Comparison of ENCODE assay signal across 27 mouse cellular contexts in genomic region chr17:46574535-46574934, GRCm38 (mm10). TPM values are rescaled to one million over a fixed set of nuclear protein-coding genes. Genes with fewer than 3 reads are reported as not detected.
"Had no signal": no experiment of that assay in that cellular context is flagged by ENCODE, and none has a peak within 500 bp of the region (broad histone marks: within the 10 kb centered on the region; RNA-seq: fewer than 3 reads in every experiment).

No protein-coding gene starts in this region.

- H3K9ac ChIP-seq: heart, embryonic 13.5 days; heart, embryonic 15.5 days; hindbrain, embryonic 12.5 days; hindbrain, embryonic 14.5 days; intestine, embryonic 15.5 days; limb, embryonic 13.5 days; limb, embryonic 15.5 days; liver, embryonic 12.5 days; liver, embryonic 14.5 days had no signal

- DNase-seq: gastrocnemius, postnatal 14 days; gastrocnemius, postnatal 36 days; heart, adult 11 months; heart, adult 2 months; heart, postnatal 4 days; kidney, adult 18-20 months; kidney, adult 8-10 months; kidney, postnatal 10 days; kidney, postnatal 25 days; kidney, postnatal 4 days; layer of hippocampus, postnatal 36 days; left cerebral cortex, postnatal 4 days had no signal

- H3K27ac ChIP-seq: heart, adult 2 months; heart, embryonic 13.5 days; heart, embryonic 15.5 days; hindbrain, embryonic 10.5 days; hindbrain, embryonic 12.5 days; hindbrain, embryonic 14.5 days; intestine, embryonic 15.5 days; layer of hippocampus, adult 2 months; limb, embryonic 13.5 days; limb, embryonic 15.5 days; liver, embryonic 12.5 days; liver, embryonic 14.5 days had no signal

- ATAC-seq: hindbrain, embryonic 16.5 days; inflammation-experienced regulatory T-cells, adult 6 months; intestine, embryonic 15.5 days; intestine, postnatal 0 days; liver, embryonic 12.5 days had no signal

- H3K9me3 ChIP-seq: heart, embryonic 13.5 days; heart, embryonic 15.5 days; hindbrain, embryonic 10.5 days; hindbrain, embryonic 12.5 days; intestine, embryonic 15.5 days; limb, embryonic 13.5 days; limb, embryonic 15.5 days; liver, embryonic 12.5 days had no signal

- H3K4me2 ChIP-seq: heart, embryonic 11.5 days; heart, embryonic 13.5 days; heart, embryonic 15.5 days; hindbrain, embryonic 12.5 days; hindbrain, embryonic 14.5 days; intestine, embryonic 15.5 days; limb, embryonic 13.5 days; limb, embryonic 15.5 days; liver, embryonic 12.5 days had no signal

- H3K4me3 ChIP-seq: heart, adult 2 months; heart, embryonic 13.5 days; heart, embryonic 15.5 days; hindbrain, embryonic 10.5 days; hindbrain, embryonic 12.5 days; intestine, embryonic 15.5 days; layer of hippocampus, adult 2 months; limb, embryonic 13.5 days; limb, embryonic 15.5 days; liver, embryonic 12.5 days had no signal

- H3K27me3 ChIP-seq: heart, embryonic 13.5 days; heart, embryonic 15.5 days; hindbrain, embryonic 12.5 days; intestine, embryonic 15.5 days; limb, embryonic 13.5 days; limb, embryonic 15.5 days; liver, embryonic 12.5 days had no signal

- H3K4me1 ChIP-seq: heart, embryonic 13.5 days; heart, embryonic 15.5 days; hindbrain, embryonic 12.5 days; intestine, embryonic 15.5 days; limb, embryonic 13.5 days; limb, embryonic 15.5 days; liver, embryonic 12.5 days had no signal

RNA-seq across cellular contexts. Expression of gene Ptk7, which starts 54.8 kb away (rescaled TPM):
- polyA plus RNA-seq: inflammation-experienced regulatory T-cells, adult 6 months had no signal
